Mouse (Mus musculus): ENCODE data around the gene Dhrs11. TPM values are rescaled to one million over a fixed set of nuclear protein-coding genes. Genes with fewer than 3 reads are reported as not detected.

Gene Dhrs11
- polyA plus RNA-seq, 1 experiment = 16.8 TPM

DNA sequence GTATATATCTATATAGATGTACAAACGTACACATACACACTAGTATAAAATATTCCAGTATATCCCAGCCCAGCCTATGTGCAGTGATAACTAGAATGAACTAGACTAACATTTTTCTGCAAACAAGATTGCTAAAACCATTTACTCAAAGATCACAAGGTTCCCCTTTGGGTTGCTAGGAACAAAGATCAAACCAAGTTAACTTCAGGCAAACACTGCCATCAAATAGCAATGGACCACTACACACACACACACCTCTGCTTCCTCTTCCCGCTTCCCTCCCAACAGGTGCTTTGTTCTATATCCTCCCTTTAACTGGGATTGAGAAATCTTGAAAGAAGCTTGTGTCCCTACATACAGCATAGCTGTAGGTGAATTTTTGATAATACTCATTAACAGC is 38.8 kb upstream of the Dhrs11 start:
- peaks cover 13% of the 10 kb centered on the region for H3K4me1 ChIP-seq (ENCODE audit: control insufficient read depth, insufficient read depth, low read length)
- no peak overlapping the region for H3K4me3 ChIP-seq (ENCODE audit: insufficient read depth, low read length)
- TF ChIP-seq CTCF (IDR thresholded peaks at IDR 0.05; ENCODE audit: low read depth, low read length) (no peak), POLR2A (IDR thresholded peaks at IDR 0.05; ENCODE audit: borderline replicate concordance, low read depth, low read length) (no peak)
- H3K27ac ChIP-seq (ENCODE audit: insufficient read depth, low read depth, low read length) = no peak overlapping the region

GRCm38 (mm10) chr11:84865268-84865667 is 36.5 kb upstream of the Dhrs11 start:
- no peak for TF ChIP-seq CTCF (IDR thresholded peaks at IDR 0.05; ENCODE audit: low read depth, low read length)
- H3K27ac ChIP-seq (ENCODE audit: insufficient read depth, low read depth, low read length) = no peak overlapping the region

GRCm38 (mm10) chr11:84855285-84855684 is 26.5 kb upstream of the Dhrs11 start:
- H3K4me3 ChIP-seq (ENCODE audit: insufficient read depth, low read length) = no peak overlapping the region
- H3K27ac ChIP-seq (ENCODE audit: insufficient read depth, low read depth, low read length) = peak overlapping the region; percentile 19; the same call in 1 of the 2 replicates
- H3K4me1 ChIP-seq (ENCODE audit: control insufficient read depth, insufficient read depth, low read length) = peaks cover 7% of the 10 kb centered on the region
- TF ChIP-seq POLR2A (IDR thresholded peaks at IDR 0.05; ENCODE audit: borderline replicate concordance, low read depth, low read length) = no peak
- TF ChIP-seq CTCF (IDR thresholded peaks at IDR 0.05; ENCODE audit: low read depth, low read length) = no peak

More at GRCm38 (mm10) chr11:84865268-84865667, 36.5 kb upstream of the Dhrs11 start:
- Histone ChIP-seq H3K4me3 (ENCODE audit: insufficient read depth, low read length) (no peak overlapping the region), H3K4me1 (ENCODE audit: control insufficient read depth, insufficient read depth, low read length) (peaks cover 13% of the 10 kb centered on the region)

DNA sequence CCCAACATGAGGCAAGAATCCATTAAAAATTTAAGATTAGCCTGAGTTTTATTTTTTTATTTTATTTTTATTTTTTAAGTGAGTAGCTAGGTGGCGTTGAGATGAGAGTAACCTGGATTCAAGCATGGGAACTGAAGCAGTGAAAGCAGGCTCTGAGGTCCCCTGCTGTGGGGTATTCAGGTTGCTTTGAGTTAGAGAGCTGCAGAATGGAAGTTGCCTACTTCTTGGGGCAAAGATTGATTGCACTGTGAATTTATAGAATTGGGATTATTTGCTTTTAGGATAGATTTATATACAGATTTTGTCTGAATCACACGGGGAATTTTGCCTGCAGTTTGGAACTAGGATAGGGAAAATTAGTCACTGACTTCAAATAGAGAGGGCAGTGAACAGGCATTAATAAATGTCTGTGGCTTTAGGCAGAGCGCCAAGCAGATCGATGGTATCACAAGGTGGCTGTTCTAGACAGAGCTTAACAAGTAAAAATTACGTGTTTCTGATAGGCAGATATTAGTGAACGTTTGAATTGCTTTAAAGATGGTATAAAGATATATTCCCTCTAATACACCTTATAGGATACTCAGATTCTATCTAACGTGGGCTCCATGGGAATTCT is 18.8 kb upstream of the Dhrs11 start:
- Histone ChIP-seq H3K4me3 (ENCODE audit: insufficient read depth, low read length) (no peak overlapping the region), H3K27ac (ENCODE audit: insufficient read depth, low read depth, low read length) (no peak overlapping the region), H3K4me1 (ENCODE audit: control insufficient read depth, insufficient read depth, low read length) (no peaks in the 10 kb centered on the region)
- no peak for TF ChIP-seq POLR2A (IDR thresholded peaks at IDR 0.05; ENCODE audit: borderline replicate concordance, low read depth, low read length)
- TF ChIP-seq CTCF (IDR thresholded peaks at IDR 0.05; ENCODE audit: low read depth, low read length) = no peak

- H3K27ac ChIP-seq (ENCODE audit: insufficient read depth, low read depth, low read length) = no peak overlapping the region
- H3K4me3 ChIP-seq (ENCODE audit: insufficient read depth, low read length) = no peak overlapping the region
- no peaks in the 10 kb centered on the region for H3K4me1 ChIP-seq (ENCODE audit: control insufficient read depth, insufficient read depth, low read length)
- TF ChIP-seq CTCF (IDR thresholded peaks at IDR 0.05; ENCODE audit: low read depth, low read length) (no peak), POLR2A (IDR thresholded peaks at IDR 0.05; ENCODE audit: borderline replicate concordance, low read depth, low read length) (no peak)
These were observed 18.1 kb upstream of the Dhrs11 start for GRCm38 (mm10) chr11:84846741-84847474.

DNA sequence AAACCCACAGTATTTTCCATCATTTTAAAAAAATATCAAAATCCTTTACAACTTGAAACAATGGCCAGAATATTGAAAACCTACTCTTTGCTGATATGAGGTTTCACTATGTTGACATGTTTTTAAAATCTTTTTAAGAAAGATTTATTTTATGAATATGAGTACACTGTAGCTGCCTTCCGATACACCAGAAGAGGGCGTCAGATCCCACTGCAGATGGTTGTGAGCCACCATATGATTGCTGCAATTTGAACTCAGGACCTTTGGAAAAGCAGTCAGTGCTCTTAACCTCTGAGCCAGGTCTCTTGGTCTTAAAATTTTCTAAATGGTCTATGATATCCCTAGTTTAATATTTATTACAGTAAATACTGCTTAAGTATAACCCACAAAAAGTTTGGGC is 10.5 kb upstream of the Dhrs11 start:
- TF ChIP-seq POLR2A (IDR thresholded peaks at IDR 0.05; ENCODE audit: borderline replicate concordance, low read depth, low read length) = no peak
- no peak for TF ChIP-seq CTCF (IDR thresholded peaks at IDR 0.05; ENCODE audit: low read depth, low read length)

DNA sequence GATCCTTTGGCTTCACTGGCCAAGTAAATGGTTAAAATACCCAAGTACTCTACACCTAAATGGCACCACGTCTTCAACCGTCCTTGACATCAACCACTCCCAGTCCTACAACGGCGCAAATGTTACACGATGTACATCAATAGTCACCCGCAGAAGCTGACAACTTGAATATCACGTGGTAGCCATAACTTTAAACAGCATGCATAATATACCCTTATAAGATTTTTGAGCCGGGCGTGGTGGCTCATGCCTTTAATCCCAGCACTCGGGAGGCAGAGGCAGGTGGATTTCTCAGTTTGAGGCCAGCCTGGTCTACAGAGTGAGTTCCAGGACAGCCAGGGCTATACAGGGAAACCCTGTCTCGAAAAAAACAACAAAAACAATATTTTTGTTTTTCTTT is 701 bp upstream of the Dhrs11 start:
- peaks cover 12% of the 10 kb centered on the region for H3K4me1 ChIP-seq (ENCODE audit: control insufficient read depth, insufficient read depth, low read length)
- peak overlapping the region; percentile 78 for H3K27ac ChIP-seq (ENCODE audit: insufficient read depth, low read depth, low read length)
- H3K4me3 ChIP-seq (ENCODE audit: insufficient read depth, low read length) = peak overlapping the region; percentile 55

More for the DNA sequence above, 10.5 kb upstream of the Dhrs11 start:
- H3K4me3 ChIP-seq (ENCODE audit: insufficient read depth, low read length) = no peak overlapping the region
- H3K27ac ChIP-seq (ENCODE audit: insufficient read depth, low read depth, low read length) = no peak overlapping the region
- H3K4me1 ChIP-seq (ENCODE audit: control insufficient read depth, insufficient read depth, low read length) = no peaks in the 10 kb centered on the region

- Histone ChIP-seq H3K27ac (ENCODE audit: insufficient read depth, low read depth, low read length) (peak overlapping the region; percentile 56), H3K4me1 (ENCODE audit: control insufficient read depth, insufficient read depth, low read length) (peaks cover 12% of the 10 kb centered on the region), H3K4me3 (ENCODE audit: insufficient read depth, low read length) (peak overlapping the region; percentile 82)
- TF ChIP-seq POLR2A (IDR thresholded peaks at IDR 0.05; ENCODE audit: borderline replicate concordance, low read depth, low read length) = no peak
These were observed 792 bp downstream of the Dhrs11 start for GRCm38 (mm10) chr11:84827901-84828503.

DNA sequence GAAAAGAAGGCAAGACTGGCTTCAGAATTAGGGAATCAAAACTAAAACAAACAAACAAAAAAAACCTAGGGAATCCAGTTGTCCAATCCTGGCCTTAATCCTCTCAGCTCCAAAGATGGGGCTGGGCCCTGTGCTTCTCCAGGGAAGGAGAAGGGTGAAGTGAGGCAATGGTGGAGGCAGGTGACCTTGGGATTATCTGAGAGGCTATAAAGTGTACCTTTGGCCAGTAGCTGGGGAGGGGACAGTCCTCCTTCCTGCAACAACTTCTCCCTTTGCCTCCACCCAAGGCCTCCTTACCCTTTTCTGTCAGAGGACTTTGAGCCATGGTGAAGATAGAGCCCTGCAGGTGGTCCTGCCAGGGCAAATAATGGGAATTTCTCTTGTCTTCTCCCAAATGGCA is 1.3 kb downstream of the Dhrs11 start:
- no peak overlapping the region for H3K4me3 ChIP-seq (ENCODE audit: insufficient read depth, low read length)

GRCm38 (mm10) chr11:84826185-84826584 is 2.6 kb downstream of the Dhrs11 start:
- H3K27ac ChIP-seq (ENCODE audit: insufficient read depth, low read depth, low read length) = no peak overlapping the region
- TF ChIP-seq POLR2A (IDR thresholded peaks at IDR 0.05; ENCODE audit: borderline replicate concordance, low read depth, low read length) (no peak), CTCF (IDR thresholded peaks at IDR 0.05; ENCODE audit: low read depth, low read length) (no peak)
- peaks cover 12% of the 10 kb centered on the region for H3K4me1 ChIP-seq (ENCODE audit: control insufficient read depth, insufficient read depth, low read length)
- H3K4me3 ChIP-seq (ENCODE audit: insufficient read depth, low read length) = no peak overlapping the region

More for the DNA sequence above, 1.3 kb downstream of the Dhrs11 start:
- no peak overlapping the region for H3K27ac ChIP-seq (ENCODE audit: insufficient read depth, low read depth, low read length)
- peaks cover 12% of the 10 kb centered on the region for H3K4me1 ChIP-seq (ENCODE audit: control insufficient read depth, insufficient read depth, low read length)
- TF ChIP-seq CTCF (IDR thresholded peaks at IDR 0.05; ENCODE audit: low read depth, low read length) = no peak
- TF ChIP-seq POLR2A (IDR thresholded peaks at IDR 0.05; ENCODE audit: borderline replicate concordance, low read depth, low read length) = no peak

Data from bone marrow macrophage, adult 2 months (primary cell).